Mouse (Mus musculus): ENCODE data around the gene Olfr180. TPM values are rescaled to one million over a fixed set of nuclear protein-coding genes. Genes with fewer than 3 reads are reported as not detected.

The Olfr180 gene
- not detected in 2 replicates for total RNA-seq (2017)

DNA sequence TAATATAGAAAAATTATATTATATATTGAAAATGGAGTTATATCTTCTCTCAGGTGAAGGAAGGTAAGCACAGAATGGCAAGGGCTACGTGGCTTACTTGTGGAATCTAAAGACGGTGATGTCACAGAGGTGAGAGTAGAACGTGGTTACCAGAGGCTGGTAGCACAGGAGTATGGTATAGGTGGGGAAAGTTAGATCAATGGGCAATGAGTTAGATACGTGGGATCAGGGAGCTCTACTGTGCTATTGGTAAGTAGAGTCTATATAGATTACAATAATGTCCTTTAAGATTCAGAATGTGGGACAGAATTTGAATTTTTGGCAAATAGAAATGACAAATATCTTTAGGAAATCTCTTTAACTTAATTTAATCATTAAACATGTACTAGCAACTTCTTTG, at the start of gene Olfr180:
TSS of gene Olfr180 (minus strand) at position 101 of the 400 bp plus-strand sequence.
- no peak for ATAC-seq (replicated peaks; ENCODE audit: low read depth, poor library complexity, severe bottlenecking)

DNA sequence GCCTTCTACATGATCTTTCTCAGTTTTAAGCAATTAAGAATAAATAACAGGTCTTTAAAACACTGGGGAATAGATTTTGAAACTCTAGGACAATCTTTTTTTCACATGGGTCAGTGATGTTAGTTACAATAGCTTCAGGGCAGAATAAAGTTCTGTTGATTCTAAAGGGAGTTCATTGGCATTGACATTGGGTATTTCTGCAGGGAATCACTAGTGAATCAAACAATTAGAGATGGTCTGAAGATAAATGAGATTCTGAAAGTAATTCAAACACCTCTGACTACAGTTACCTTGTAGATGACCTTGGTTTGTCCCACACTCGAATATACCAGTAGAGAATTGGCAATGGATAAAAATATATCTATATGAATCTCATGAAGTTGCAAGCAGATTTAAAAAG, 537 bp downstream of the Olfr180 start, which contains the start of gene Olfr181:
TSS of gene Olfr181 (minus strand) at position 101 of the 400 bp plus-strand sequence.
- no peak for ATAC-seq (replicated peaks; ENCODE audit: low read depth, poor library complexity, severe bottlenecking)

DNA sequence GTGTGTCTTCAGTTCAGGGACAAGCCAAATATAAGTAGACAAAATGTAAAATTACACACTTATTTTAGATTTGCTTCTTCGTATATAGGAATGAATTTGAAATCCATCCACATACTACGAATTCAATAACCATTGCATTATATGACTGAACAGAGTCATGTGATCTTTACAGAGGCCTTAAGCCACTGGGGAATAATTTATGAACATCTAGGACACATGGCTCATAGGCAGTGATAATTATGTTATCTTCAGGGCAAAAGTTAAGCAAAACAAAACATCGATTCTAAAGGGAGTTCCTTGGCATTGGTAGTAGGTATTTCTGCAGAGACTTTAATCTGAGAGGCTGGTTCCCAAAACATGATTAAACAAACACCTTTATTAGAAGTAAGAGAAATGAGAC, 37.2 kb downstream of the Olfr180 start, which contains the start of gene Olfr178:
TSS of gene Olfr178 (minus strand) at position 101 of the 400 bp plus-strand sequence.
- ATAC-seq (replicated peaks; ENCODE audit: low read depth, poor library complexity, severe bottlenecking) = no peak

GRCm38 (mm10) chr16:58884416-58884815, 44.8 kb downstream of the Olfr180 start:
- ATAC-seq (replicated peaks; ENCODE audit: low read depth, poor library complexity, severe bottlenecking) = no peak

DNA sequence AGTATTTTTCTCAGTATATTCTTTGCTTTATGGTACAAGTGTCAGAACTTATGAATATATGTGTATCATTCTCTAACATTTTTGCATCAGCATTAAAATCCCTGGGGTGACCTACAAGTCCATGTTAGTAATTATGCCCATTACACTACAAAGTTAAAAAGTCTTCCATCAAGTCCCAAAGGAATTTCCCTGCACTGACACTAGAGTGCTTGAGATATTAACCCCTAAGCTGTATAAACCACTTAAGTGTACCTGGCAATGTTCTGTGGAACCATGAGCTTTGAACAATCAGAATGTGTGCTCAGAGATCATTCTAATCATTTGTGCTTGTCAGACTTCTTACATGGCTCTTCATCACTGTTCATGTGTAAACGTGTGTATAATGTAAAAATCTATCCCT, 54.5 kb downstream of the Olfr180 start, which contains the start of gene Olfr177:
TSS of gene Olfr177 (minus strand) at position 101 of the 400 bp plus-strand sequence.
- ATAC-seq (replicated peaks; ENCODE audit: low read depth, poor library complexity, severe bottlenecking) = no peak

Other genes starting within 250 kb of the Olfr180 start
- gene Gpr15, start 210.3 kb downstream of the Olfr180 start, total RNA-seq (2017) = not detected in 2 replicates
- gene Cldnd1, start 201.5 kb downstream of the Olfr180 start, total RNA-seq (2017) = 24.0 TPM in 2 replicates
- gene Olfr172, start 166.2 kb downstream of the Olfr180 start, total RNA-seq (2017) = not detected in 2 replicates
- not detected in 2 replicates for gene Olfr173, start 129.1 kb downstream of the Olfr180 start, total RNA-seq (2017)
- not detected in 2 replicates for gene Olfr175-ps1, start 102.6 kb downstream of the Olfr180 start, total RNA-seq (2017)
- not detected in 2 replicates for gene Olfr177, start 54.6 kb downstream of the Olfr180 start, total RNA-seq (2017)
- gene Olfr178, start 37.3 kb downstream of the Olfr180 start, total RNA-seq (2017) = not detected in 2 replicates
- not detected in 2 replicates for gene Olfr181, start 637 bp downstream of the Olfr180 start, total RNA-seq (2017)
- gene Olfr183, start 66.0 kb upstream of the Olfr180 start, total RNA-seq (2017) = not detected in 2 replicates
- gene Olfr186, start 100.9 kb upstream of the Olfr180 start, total RNA-seq (2017) = not detected in 2 replicates
- not detected in 2 replicates for gene Olfr187, start 110.4 kb upstream of the Olfr180 start, total RNA-seq (2017)
- not detected in 2 replicates for gene Olfr190, start 148.6 kb upstream of the Olfr180 start, total RNA-seq (2017)
- gene Olfr191, start 160.4 kb upstream of the Olfr180 start, total RNA-seq (2017) = not detected in 2 replicates
- not detected in 2 replicates for gene Olfr193, start 182.5 kb upstream of the Olfr180 start, total RNA-seq (2017)
- not detected in 2 replicates for gene Olfr194, start 191.7 kb upstream of the Olfr180 start, total RNA-seq (2017)
- not detected in 2 replicates for gene Olfr195, start 217.7 kb upstream of the Olfr180 start, total RNA-seq (2017)
- gene Olfr196, start 241.1 kb upstream of the Olfr180 start, total RNA-seq (2017) = not detected in 2 replicates

Measured in common myeloid progenitor, adult 5-6 weeks (primary cell).